Mouse (Mus musculus): ENCODE measurements around the gene Htra3. TPM values are rescaled to one million over a fixed set of nuclear protein-coding genes. Genes with fewer than 3 reads are reported as not detected.

Gene Htra3
- total RNA-seq, 2 experiments from 2014 or later: 69.0 to 86.6 TPM

GRCm38 (mm10) chr5:35623831-35624230, 55.8 kb downstream of the Htra3 start:
- intact Hi-C loops (cut with DNase I): no loop called here
- DNase-seq: no peak

- intact Hi-C loops (cut with DNase I): no loop called here
- no peak for DNase-seq
These were observed 58.5 kb downstream of the Htra3 start for GRCm38 (mm10) chr5:35621114-35621513.

DNA sequence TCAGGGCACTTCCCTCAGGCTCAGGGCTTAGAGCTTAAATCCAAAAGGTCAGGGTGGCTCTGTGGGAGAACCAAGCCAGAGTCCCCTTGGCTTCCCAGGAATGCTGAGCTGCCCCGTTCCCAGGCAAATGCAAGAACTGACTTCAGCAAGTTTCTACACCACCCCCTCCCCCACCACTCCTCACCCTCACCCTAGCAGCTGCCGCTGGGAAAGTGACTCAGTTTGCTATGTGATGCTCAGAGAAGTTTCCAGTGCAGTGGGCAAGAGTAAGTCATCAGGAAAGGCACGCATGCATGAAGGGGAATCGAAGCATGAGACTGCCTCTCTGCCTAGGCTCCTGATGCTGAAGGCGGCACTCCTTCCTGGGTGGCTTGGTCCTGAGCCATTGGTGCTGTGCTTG, 62.6 kb downstream of the Htra3 start:
- intact Hi-C loops (cut with DNase I): no loop called here
- DNase-seq: no peak

DNA sequence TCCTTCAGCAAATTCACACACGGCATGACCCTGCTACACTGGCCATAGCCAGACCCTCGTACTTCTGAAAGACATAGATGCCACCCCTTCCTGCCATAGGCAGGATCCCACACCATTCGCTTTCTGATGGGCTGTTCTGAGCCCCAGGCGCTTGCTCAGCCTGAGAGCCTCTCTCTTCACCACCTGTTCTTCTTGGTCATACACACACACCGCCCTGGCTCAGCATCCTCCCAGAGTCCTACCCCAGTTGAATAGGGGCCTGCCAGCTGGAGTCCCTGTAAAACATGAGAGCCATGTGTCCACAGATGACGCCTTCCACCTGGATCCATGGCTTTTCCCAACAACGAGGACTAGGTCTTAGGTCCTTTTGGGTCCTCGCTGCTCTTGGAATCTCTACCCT, 66.9 kb downstream of the Htra3 start:
- intact Hi-C loops (cut with DNase I): no loop called here
- DNase-seq: no peak

GRCm38 (mm10) chr5:35611900-35612299, 67.7 kb downstream of the Htra3 start:
- intact Hi-C loops (cut with DNase I): no loop called here
- DNase-seq: no peak

GRCm38 (mm10) chr5:35611170-35611569, 68.4 kb downstream of the Htra3 start:
- no peak for DNase-seq
- intact Hi-C loops (cut with DNase I): no loop called here

- intact Hi-C loops (cut with DNase I): no loop called here
- no peak for DNase-seq
These were observed 69.2 kb downstream of the Htra3 start for GRCm38 (mm10) chr5:35610381-35610780.

GRCm38 (mm10) chr5:35609971-35610370, 69.6 kb downstream of the Htra3 start:
- no peak for DNase-seq
- intact Hi-C loops (cut with DNase I): no loop called here

GRCm38 (mm10) chr5:35609381-35609780, 70.2 kb downstream of the Htra3 start:
- DNase-seq: peak; percentile 81 to 84
- intact Hi-C loops (cut with DNase I): no loop called here

DNA sequence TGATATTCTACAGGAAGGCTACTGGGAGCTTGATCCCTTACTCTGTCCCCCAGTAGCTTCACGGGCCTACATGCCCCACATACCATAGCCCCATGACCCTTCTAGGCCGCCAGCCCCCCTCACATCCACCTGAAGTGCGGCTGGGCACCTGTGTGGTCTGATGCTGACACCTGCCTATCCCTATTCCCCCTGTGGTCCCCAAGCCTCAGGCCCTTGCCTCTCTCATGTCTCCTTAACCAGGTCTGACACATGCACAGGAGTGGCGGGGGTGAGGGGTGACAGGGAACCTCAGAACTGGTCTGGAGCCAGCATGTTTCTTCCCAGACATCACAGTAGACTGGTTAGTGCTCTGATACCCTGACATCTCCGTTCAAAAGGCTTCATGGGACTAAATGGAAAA, 71.0 kb downstream of the Htra3 start:
- intact Hi-C loops (cut with DNase I): no loop called here

DNA sequence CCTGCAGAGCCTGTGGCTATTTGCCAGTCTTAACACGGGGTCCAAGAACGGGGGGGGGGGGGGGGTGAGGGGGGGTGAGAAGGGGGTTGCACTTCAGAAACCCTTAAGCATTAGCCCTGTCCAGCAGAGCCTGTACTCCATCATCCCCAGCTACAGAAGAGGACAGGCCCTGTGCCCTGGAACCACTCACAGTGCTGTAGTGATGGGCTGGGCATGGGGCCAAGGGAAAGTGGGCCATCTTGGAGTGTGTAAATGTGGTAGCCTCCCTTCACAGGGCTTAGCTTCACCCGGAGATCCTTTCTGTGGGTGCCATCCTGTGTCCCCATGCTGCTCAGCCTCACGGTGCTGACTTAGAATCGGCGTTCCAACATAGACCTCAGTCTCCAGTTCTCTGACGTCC, 71.8 kb downstream of the Htra3 start:
- intact Hi-C loops (cut with DNase I): no loop called here
- DNase-seq: peak; percentile 62 to 70

More for the DNA sequence above, 71.0 kb downstream of the Htra3 start:
- no peak for DNase-seq

DNA sequence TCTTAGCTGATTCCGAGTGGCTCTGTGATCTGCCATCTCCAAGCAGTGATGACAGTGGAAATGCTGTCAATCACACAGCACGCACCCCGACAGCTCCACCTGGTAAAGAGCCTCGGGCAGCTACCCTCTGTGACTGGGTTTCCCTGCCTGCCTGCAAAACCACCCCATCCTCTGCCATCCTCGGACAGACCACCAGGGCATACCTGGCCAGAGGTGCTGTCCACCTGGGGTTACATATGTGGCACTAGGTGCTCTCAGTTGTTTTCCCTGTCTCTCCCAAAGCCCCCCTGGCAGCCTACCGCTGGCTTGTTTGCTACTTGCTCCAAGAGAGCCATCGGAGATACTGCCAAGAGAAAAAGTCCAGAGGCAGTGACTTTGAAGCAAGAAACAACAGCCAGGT, 72.8 kb downstream of the Htra3 start:
- no peak for DNase-seq
- intact Hi-C loops (cut with DNase I): no loop called here

DNA sequence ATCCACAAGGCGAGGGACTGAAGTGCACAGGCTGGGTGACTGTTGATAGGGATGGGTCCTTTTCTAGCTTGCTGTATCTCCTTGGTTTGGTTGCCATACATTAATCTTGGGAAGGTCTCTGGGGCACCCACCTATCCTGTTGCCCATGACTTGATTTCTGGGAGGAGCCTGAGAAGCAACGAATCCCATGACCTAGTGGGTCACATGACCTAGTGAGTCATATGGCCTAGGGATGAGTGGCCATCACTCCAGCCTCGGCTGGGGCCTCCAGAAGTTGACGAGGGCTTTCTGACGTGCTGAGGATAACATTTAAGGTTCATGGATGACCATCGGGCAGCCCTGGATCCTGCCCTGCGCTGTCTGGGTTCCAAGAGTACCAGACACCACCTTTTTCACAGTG, 74.2 kb downstream of the Htra3 start:
- intact Hi-C loops (cut with DNase I): no loop called here
- DNase-seq: no peak

Other genes starting within 250 kb of the Htra3 start
- 1 to 10 TPM; 6.7 to 7.0 TPM for gene Cpz, start 154.1 kb downstream of the Htra3 start, total RNA-seq (2021)
- 1 to 10 TPM; 3.4 TPM for gene Trmt44, start 104.7 kb downstream of the Htra3 start, total RNA-seq (2021)
- 10 to 100 TPM; 27.6 to 29.8 TPM for gene Acox3, start 96.7 kb downstream of the Htra3 start, total RNA-seq (2021)
- 10 to 100 TPM; 14.7 to 17.4 TPM for gene Sh3tc1, start 60.2 kb upstream of the Htra3 start, total RNA-seq (2021)
- 10 to 100 TPM in 1 of 2 experiments, 1 to 10 TPM in 1; 9.9 to 12.6 TPM for gene Ablim2, start 78.1 kb upstream of the Htra3 start, total RNA-seq (2021)
- 10 to 100 TPM; 37.9 to 42.9 TPM for gene Afap1, start 213.5 kb upstream of the Htra3 start, total RNA-seq (2021)